Mouse (Mus musculus) v-Abl transformed pro-B cells (cell line): Measurements from ENCODE around the gene Nrm.

Experiments
- in situ Hi-C, 2 experiments: fragments of 400-800 bp; cut with MboI; formaldehyde crosslinking; loops; one replicate each; pipeline ENCODE4 v1.15.1; 2025; ENCODE audit not compliant: unreplicated experiment in 2 of 2

Nrm gene

DNA sequence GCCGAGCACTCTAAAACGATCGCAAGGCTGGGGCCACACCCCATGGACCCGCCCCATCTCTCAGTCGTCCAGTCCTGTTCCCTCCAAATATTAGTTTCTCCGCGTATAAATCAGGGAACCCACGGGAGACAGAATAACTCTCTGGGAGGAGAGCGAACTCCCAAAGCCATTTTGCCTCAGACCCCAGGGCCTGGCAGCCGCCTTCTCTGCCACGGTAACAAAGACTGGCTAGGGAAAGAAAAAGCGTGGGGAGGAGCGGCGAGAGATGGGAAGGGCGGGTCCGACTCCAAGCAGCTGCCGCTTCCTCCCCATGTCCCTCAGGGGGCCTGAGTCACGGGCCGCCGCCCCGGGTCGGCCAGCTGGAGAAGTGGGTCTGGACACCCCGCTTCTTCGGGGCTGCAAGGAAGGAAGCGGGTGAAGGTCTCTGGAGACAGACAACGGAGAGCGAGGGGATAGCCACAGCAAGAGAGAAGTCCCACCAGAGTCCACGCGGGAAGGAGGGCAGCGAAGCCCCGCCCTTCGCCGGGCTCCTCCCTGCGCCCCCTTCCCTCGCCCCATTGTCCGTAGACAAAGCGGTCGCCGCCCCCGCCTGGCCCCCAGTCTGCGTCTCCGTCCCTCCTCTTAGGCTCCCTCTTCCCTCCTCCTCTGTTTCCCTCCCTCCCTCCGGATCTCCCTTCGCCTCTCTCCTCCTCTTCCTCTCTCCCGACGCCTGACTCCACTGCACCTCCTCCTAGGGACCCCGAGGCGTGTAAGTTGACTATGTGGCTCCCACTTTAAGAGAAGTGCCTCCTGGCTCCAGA, 4.6 kb downstream of the Nrm start, which contains the start of gene Ppp1r18:
Gene Ppp1r18, plus strand, starts transcription at position 113 of the 800 bp plus-strand sequence.
- in situ Hi-C loops, result no loop called here

DNA sequence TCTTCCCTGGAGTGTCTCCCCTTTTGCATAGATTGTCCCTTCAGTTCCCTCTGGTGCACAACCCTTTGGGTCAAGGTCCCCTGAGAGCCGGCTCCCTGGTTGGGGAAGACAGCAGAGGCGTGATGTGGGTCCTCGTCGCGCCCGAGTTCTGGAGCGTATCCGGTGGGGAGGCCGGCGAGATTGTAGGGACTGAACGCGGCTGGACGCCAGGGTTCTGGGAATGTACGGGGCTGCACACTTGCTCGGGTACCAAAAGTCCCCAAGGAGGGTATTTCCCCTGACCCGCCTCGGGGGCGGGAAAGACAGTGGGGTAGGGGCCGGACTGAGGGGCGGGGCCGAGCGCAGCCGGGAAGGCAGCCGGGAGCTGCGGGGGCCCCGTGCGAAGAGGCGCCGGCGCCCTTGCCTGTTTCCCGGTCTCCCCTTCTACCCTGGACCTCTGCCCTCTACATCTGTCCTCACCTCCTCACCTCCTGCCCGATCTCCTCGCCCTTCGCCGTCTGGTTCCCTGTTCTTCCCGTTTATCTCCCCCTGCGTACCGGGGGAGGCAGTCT, 5.2 kb downstream of the Nrm start:
- in situ Hi-C loops, result no loop called here

DNA sequence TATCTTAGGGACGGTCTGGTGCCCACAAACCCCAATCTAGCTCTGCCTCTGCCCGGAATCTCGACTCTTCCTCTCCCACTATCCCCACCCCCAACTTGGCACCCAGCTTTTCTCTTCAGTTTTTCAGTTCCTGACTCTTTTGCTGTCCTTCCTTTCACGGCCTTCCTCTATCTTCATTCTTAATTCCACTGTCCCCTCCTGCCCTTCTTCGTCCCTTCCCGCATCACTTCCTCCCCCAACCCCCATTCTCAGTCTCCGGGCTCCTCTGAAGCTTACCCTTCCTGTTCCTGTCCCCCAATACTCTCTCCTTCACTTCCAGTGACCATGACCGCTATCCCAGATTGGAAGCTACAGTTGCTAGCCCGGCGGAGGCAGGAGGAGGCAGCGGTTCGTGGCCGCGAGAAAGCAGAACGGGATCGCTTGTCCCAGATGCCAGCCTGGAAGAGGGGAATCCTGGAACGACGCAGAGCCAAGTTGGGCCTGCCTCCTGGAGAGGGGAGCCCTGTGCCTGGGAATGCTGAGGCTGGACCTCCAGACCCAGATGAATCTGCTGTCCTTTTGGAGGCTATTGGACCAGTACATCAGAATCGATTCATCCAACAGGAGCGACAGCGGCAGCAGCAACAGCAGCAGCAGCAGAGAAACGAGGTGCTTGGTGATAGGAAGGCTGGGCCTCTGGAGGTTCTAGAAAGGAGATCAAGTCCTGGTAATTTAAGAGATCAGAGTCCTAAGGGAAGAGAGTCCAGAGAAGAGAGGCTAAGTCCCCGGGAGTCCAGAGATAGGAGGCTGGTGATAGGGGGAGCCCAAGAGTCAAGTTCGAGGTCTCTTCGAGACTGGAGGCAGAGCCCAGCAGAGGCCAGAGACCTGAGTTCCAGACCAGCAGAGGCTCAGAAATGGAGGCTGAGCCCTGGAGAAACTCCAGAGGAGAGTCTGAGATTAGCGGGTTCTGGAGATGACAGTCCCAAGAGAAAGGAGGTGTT, 6.1 kb downstream of the Nrm start:
- in situ Hi-C loops, result no loop called here

DNA sequence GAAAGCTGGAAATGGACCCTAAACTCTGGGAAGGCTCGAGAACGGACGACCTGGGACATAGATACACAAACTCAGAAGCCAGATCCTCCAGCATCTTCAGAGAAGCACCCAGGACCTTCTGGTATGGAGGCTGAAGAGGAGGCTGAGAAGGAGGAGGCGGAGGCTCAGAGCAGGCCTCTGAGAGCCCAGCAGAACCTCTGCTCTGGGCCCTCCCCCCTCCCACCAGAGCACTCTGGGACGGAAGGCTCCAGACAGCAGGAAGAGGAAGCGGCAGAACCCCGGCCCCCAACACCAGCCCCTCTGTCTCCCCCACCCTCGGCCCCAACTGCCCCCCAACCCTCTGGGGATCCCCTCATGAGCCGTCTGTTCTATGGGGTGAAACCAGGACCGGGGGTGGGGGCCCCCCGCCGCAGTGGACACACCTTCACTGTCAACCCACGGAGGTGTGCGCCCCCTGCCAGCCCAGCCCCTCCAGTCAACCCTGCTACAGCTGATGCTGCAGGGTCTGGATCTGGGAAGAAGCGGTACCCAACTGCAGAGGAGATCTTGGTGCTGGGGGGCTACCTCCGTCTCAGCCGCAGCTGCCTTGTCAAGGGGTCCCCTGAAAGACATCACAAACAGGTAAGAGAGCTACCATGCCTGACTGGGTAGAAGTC, 7.2 kb downstream of the Nrm start:
- in situ Hi-C loops, result no loop called here

DNA sequence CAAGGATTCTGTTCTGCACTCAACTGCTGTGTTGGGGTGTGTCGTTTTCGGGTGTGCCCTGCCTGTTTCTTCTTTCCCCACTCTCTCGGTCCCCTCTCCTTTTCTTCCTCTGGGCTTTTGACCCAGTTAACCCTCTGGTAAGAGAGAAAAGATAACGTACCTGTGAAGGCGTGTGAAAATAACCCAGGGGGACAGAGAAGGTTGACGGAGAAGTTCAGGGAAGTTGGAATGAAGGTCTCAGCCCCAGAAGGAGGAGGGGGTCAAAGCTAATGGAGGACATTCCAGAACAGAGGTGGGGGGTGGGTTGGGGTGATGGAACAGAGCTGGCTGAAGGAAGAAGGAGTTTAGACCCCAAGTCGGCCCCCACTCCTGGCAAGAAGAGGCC, 7.8 kb downstream of the Nrm start:
- in situ Hi-C loops, result no loop called here

DNA sequence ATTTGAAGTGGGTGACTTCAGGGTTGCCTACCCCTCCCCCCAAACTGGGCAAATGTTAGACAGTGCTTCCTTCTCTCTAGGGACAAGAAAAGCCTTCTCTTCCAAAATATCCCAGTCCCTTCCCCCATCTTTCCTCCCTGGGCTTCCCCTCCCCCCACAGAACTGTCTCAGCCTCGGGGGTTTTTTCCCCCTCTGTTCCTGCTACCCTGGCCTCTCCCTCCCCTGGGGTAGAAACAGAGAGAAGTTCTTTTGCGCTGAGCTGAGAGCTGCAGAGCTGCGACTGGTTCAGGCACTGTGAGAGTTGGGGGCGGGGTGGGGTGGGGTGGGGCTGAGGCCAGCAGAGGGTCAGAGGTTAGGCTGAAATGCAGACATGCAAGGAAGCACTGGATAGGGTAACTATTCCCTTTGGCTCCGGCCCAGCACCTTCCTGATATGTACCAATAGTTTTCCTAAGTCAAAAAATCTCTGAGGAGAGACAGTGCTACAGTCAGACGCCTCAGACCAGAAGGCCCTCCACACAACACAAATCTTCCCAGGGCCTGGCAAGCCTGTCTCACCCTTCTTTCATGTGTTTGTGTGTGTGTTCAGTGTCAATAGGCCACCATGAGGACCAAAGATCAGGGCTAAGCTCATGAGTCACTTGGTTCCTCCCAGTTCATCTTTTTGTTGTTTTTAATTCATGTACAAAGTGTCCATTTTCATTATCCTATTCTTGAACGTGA, 8.4 kb downstream of the Nrm start:
- in situ Hi-C loops, result loop anchor here (5.0 kb wide), 2 partner anchors 32 to 38 kb away; partner anchors contain the start of gene Tubb5 (in 2 of the 2)

DNA sequence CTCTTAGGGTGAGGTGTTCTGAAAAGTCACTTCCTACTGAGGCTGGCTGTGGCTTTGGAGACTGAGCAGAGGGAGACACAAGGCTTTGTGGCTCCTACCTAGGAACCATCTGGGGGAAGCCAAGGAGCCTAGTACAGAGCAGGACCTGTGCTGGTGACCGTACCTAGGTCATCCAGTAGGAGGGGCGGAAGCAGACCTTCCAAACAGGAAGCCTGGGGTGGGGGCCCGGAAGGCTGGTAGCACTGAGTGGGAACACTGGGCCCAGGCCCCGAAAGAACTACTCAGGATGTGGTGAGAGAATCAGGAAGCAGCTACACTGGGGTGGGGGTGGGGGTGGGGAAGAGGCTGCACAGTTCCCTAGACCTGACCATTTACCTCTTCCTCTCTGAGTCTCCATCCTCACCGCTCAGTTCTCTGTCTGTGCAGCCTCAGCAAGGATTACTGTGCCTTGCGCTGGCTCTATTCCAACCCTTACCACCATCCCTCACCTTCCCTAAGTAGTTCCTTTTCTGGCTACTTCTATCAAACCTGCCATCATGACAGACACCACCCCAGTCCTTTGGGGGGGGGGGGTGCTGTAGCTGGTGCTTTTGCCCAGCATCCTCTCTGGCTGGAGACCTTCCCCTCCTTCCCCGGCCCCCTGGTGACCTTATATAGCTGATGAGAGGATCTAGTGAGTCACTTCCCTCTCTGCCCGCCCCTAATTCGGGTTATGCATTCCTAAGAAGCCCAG, 9.2 kb downstream of the Nrm start:
- in situ Hi-C loops, result loop anchor here (5.0 kb wide), 2 partner anchors 33 to 37 kb away; partner anchors contain the start of gene Tubb5 (in 2 of the 2)

DNA sequence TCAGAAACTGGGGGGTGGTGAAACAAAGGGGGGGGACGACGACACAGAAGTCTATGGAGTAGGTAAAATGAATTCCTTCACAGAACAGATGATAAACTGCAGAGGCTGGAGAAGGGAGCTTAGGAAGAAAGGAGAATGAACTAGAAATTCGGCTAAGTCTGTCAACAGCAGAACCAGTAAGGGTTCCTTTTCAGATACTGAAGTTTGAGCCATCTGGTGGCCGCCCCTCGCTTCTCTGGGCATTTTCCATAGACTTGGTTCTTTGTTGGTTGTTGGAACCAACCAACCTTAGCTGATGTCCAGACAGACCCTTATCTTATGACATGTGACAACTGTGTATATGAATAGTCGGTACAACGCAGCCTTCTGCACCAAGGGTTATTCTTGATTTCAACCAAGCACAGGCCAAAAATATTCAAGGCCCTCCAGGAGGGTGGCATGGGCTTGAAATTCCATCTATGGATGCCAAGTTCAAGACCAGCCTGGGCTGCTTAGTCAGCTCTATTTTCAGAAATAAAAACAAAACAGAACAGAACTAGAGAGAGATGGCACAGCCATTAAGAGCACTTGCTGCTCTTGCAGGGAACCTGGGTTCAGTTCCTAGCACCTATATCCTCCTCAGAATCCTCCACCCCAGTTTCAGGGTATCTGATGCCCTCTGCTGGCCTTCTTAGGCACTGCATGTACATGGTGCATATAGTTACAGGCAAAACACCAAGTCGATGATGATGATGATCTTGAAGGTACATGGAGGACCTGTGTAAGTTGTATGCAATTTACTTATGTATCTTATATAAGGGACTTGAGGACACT, 10.0 kb downstream of the Nrm start:
- in situ Hi-C loops, result loop anchor here (5.0 kb wide), 2 partner anchors 34 to 36 kb away; partner anchors contain the start of gene Tubb5 (in 2 of the 2)

DNA sequence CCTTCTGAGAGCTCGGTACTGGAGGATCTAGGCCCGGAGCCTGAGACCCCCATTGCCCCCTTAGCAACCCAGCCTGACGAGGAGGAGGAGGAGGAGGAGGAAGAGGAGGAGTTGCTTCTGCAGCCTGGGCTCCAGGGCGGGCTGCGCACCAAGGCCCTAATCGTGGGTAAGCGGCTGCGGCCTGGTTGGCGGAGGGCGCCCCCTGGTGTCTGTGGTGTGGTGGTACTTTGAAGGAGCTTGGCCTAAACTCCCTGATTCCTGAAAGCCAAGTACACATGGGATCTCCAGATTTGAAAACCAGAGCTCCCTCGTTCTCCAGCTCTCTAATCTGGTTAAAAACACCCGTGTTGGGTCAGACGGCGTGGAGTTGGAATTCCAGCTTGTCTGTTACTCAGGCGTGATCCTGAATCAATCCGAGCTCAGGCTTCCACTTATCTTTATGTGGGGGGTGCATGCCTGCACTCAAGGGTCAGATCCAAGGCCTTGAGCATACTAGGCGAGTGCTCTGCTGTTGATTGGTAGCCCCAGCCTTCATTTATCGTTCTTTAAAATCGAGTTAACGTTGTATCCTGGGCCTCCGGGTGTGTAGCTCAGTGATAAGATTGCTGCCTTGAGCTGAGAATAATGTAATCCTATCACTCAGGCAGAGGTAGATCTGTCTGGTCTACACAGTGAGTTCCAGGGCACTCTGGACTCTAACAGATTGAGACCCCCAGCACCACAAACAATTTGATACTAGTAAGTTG, 12.8 kb downstream of the Nrm start:
- in situ Hi-C loops, result loop anchor here (5.0 kb wide), 2 partner anchors 33 to 37 kb away; partner anchors contain the start of gene Tubb5 (in 2 of the 2)

DNA sequence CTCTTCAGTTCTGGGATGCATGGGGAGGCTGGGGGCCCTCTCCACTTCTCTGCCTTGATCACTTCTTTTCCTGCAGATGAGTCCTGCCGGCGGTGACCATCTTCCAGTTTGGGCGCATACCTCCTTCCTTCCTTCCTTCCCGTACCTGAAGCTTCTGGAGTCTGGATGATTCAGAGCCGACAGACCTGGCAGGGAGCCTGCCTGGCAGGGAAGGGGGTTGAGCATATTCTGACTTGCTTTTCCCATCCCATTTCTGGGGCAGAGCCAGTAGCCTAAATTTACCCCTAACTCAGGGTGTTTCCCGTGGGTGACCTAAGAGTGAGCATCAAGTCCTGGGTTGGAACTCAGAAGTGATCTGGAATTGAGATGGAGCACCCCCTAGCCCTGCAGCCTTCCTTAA, 13.6 kb downstream of the Nrm start:
- in situ Hi-C loops, result loop anchor here (5.0 kb wide), 2 partner anchors 33 to 37 kb away; partner anchors contain the start of gene Tubb5 (in 2 of the 2)

DNA sequence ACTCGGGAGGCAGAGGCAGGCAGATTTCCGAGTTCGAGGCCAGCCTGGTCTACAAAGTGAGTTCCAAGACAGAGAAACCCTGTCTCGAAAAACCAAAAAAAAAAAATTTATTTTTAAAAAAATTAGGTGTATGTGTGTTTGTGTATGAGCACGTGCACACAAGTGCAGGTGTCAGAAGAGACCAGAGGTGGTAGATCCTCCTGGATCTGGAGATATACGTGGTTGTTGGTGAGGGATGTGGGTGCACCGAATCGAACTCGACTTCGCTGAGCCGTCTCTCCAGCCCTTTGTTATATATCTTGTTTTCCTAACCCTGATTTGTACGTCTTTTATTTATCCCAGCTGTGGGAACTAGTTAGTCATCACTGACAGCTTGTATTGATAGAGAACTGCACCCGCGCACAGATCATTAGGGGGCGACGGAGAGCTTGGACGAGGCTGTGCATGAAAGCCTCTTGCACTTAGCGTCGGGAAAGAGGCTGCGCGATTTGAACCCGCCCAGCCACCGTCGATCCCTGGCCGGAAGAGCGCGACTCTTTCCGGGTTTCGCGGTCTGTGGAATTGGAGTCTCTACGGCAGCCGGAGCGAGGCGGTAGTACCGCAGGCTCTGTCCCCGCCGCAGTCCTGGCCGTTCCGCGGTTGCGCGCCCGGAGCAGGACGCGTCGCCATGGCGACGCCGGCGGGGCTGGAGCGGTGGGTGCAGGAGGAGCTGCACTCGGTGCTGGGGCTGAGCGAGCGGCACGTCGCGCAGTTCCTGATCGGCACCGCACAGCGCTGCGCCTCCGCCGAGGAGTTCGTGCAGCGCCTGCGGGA, 18.3 kb downstream of the Nrm start, which contains the start of gene Dhx16:
Gene Dhx16, plus strand, starts transcription at position 575 of the 813 bp plus-strand sequence.
- in situ Hi-C loops, result no loop called here

DNA sequence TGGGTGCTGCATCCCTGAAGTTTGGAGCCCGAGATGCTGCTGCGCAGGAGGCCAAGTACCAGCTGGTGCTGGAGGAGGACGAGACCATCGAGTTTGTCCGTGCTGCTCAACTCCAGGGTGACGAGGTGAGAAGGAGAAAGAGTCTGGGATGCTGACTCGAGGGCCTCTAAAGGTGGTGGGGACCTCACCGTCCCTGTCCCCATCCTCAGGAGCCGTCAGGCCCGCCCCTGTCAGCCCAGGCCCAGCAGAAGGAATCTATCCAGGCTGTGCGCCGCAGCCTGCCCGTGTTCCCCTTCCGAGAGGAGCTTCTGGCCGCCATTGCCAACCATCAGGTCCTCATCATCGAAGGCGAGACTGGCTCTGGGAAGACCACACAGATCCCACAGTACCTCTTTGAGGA, 21.8 kb downstream of the Nrm start:
- in situ Hi-C loops, result no loop called here

DNA sequence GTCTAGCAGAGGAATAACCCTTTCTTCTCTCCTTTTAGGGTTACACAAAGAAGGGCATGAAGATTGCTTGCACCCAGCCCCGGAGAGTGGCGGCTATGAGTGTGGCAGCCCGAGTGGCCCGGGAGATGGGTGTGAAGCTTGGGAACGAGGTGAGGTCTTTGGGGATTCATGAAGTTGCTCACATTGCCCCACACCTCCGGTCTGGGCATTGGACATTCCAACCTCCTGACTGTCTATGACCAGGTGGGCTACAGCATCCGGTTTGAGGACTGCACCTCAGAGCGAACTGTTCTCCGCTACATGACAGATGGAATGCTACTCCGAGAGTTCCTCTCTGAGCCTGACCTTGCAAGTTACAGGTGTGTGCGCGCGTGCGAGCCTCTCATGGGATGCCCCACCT, 22.7 kb downstream of the Nrm start:
- in situ Hi-C loops, result no loop called here

DNA sequence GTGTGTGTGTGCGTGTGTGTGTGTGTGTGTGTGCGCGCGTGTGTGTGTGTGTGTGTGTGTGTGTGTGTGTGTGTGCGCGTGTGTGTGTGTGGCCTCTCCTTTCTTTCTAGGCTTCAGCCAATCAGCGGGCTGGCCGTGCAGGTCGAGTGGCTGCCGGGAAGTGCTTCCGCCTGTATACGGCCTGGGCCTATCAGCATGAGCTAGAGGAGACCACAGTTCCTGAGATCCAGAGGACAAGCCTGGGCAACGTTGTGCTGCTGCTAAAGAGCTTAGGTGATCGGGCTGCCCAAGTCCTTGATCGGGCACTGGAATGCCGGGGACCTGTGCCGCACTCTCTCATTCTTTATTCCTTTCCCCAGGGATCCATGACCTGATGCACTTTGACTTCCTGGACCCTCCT, 26.6 kb downstream of the Nrm start:
- in situ Hi-C loops, result no loop called here

DNA sequence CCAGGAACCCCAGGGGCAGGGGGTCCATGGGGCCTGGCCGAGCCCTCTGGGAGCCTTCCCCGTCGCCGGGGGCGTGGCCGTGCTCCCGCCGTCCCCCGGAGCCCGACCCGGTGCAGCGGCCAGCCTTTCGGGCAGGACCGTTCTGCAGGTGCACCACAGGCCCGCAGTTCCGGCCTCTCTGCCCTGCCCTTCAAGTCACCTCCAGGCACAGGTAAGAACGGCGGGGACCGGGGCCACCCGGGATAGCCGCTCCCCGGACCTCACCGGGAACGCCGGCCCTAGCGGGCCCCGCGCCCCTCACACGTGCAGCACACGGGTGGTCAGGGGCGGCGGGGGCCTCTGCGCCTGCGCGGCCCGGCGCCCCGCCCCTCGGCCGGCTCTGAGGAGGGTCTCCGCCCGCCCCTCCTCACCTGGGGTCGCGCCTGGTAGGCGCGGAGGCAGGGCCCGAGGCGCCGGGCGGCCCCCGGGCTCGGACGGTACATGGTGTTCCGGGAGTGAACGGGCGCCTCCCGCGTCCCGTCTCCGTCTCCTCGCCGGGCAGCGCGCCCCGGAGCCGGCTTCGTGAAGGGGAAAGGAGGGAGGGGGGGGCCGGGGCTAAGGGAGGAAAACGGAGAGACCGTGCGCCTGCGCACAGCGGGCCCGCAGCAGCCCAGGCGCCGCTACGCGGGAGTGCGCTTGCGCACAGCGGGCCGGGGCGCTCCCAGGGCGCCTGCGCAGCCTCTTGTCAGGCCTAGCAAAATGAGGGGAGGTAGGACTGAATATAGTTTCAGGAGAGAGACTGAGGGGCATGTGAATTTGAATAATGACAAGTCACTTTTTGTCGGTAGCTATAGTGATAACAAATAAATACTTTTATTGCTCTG, 35.9 kb downstream of the Nrm start, which contains the start of gene 2310061I04Rik:
Gene 2310061I04Rik, minus strand, starts transcription at position 651 of the 863 bp plus-strand sequence.
- in situ Hi-C loops, result no loop called here
